Mouse (Mus musculus) erythroblast, adult 5-6 weeks (primary cell): ENCODE results near the gene Fcgrt. TPM values are rescaled to one million over a fixed set of nuclear protein-coding genes. Genes with fewer than 3 reads are reported as not detected.
"Not testable (repeated sequence)": the region's sequence is repeated elsewhere in the genome, so short reads cannot be mapped to it uniquely, and the experiment has no call there.

Experiments
- ATAC-seq: replicated peaks from 2 replicates; pipeline ENCODE4 v1.8.0; 2016; ENCODE audit warnings: moderate number of reproducible peaks, mild to moderate bottlenecking, moderate TSS enrichment, inconsistent platforms; ENCODE audit not compliant: poor library complexity, low FRiP score, severe bottlenecking
- total RNA-seq, 2 experiments: library from RNA; stranded (forward) in 1 of 2; stranded (reverse) in 1 of 2; fragments of 150-400 nt in 1 of 2; fragments of 200-764, 138-1000 nt in 1 of 2; gene quantifications; 2 replicates each; pipeline versions ENCODE4 v1.2.3 to v1.2.4; 2015 to 2017; ENCODE audit warnings: low replicate concordance in 2 of 2

Gene Fcgrt
- total RNA-seq, 2 experiments from 2014 or later: 7.3 to 11.4 TPM

- ATAC-seq: no peak
Measured at GRCm38 (mm10) chr7:45118336-45118735, 14.7 kb upstream of the Fcgrt start.

- no peak for ATAC-seq
Measured at GRCm38 (mm10) chr7:45117566-45117965, 13.9 kb upstream of the Fcgrt start.

- ATAC-seq: no peak
Measured at GRCm38 (mm10) chr7:45113476-45113875, 9.8 kb upstream of the Fcgrt start.

- no peak for ATAC-seq
Measured at GRCm38 (mm10) chr7:45112529-45112928, 8.9 kb upstream of the Fcgrt start.

GRCm38 (mm10) chr7:45111940-45112339 lies 8.3 kb upstream of the Fcgrt start:
- ATAC-seq: no peak

- not testable (repeated sequence) for ATAC-seq
Measured at GRCm38 (mm10) chr7:45110089-45110488, 6.4 kb upstream of the Fcgrt start.

GRCm38 (mm10) chr7:45107052-45107645 lies 3.5 kb upstream of the Fcgrt start:
- no peak for ATAC-seq

GRCm38 (mm10) chr7:45106441-45106840 lies 2.8 kb upstream of the Fcgrt start:
- no peak for ATAC-seq

- no peak for ATAC-seq
Measured at GRCm38 (mm10) chr7:45105491-45105890, 1.8 kb upstream of the Fcgrt start.

GRCm38 (mm10) chr7:45104941-45105340 lies 1.3 kb upstream of the Fcgrt start:
- ATAC-seq: no peak

GRCm38 (mm10) chr7:45102940-45103585 lies 588 bp downstream of the Fcgrt start:
- no peak for ATAC-seq

- no peak for ATAC-seq
Measured at GRCm38 (mm10) chr7:45102441-45102840, 1.2 kb downstream of the Fcgrt start.

- ATAC-seq: no peak
Measured at GRCm38 (mm10) chr7:45100046-45100445, 3.6 kb downstream of the Fcgrt start.

GRCm38 (mm10) chr7:45098541-45099240 lies 5.0 kb downstream of the Fcgrt start:
- no peak for ATAC-seq

- ATAC-seq: no peak
Measured at GRCm38 (mm10) chr7:45097479-45097878, 6.2 kb downstream of the Fcgrt start.

GRCm38 (mm10) chr7:45095965-45096364 lies 7.7 kb downstream of the Fcgrt start:
- not testable (repeated sequence) for ATAC-seq

GRCm38 (mm10) chr7:45095367-45095766 lies 8.3 kb downstream of the Fcgrt start:
- ATAC-seq: no peak

GRCm38 (mm10) chr7:45094121-45094520 lies 9.5 kb downstream of the Fcgrt start:
- no peak for ATAC-seq

GRCm38 (mm10) chr7:45093516-45093905 lies 10.1 kb downstream of the Fcgrt start:
- ATAC-seq: no peak

GRCm38 (mm10) chr7:45092828-45093515 lies 10.7 kb downstream of the Fcgrt start:
- ATAC-seq: no peak

GRCm38 (mm10) chr7:45092048-45092447 lies 11.6 kb downstream of the Fcgrt start, which contains the start of gene Rcn3:
TSS of gene Rcn3 (minus strand) at chr7:45092221.
- no peak for ATAC-seq
